Mouse (Mus musculus) lung, embryonic 16.5 days (tissue): ENCODE measurements around the gene Psmc3ip. TPM values are rescaled to one million over a fixed set of nuclear protein-coding genes. Genes with fewer than 3 reads are reported as not detected.
A peak's percentile ranks its signal among the peaks of the same experiment; 100 is the strongest.

Experiments used
- ATAC-seq: fragments of 200-750 bp; cut with Nextera tagmentation; 2 replicates; pipeline ENCODE4 v1.8.0; 2017; ENCODE audit warnings: low read depth, mild to moderate bottlenecking, moderate library complexity
- H3K27ac ChIP-seq: fragments of 300-500 bp; sonication (generic); 2 replicates; pipeline ENCODE4 v1.5.1; 2014; ENCODE audit warnings: mild to moderate bottlenecking, control low read depth, low read length
- H3K27me3 ChIP-seq: fragments of 300-500 bp; sonication (generic); 2 replicates; pipeline ENCODE4 v1.6.1; 2014; ENCODE audit warnings: low read depth, low read length, mixed read lengths; ENCODE audit not compliant: control insufficient read depth, insufficient read depth
- H3K36me3 ChIP-seq: fragments of 300-500 bp; sonication (generic); 2 replicates; pipeline ENCODE4 v1.6.1; 2014; ENCODE audit warnings: low read length; ENCODE audit not compliant: control insufficient read depth, insufficient read depth
- H3K4me1 ChIP-seq: fragments of 300-500 bp; sonication (generic); replicated peaks from 2 replicates; pipeline ENCODE4 v1.6.1; 2014; ENCODE audit warnings: low read length, mixed read lengths; ENCODE audit not compliant: control insufficient read depth, insufficient read depth
- H3K4me2 ChIP-seq: fragments of 300-500 bp; sonication (generic); 2 replicates; pipeline ENCODE4 v1.6.1; 2014; ENCODE audit warnings: low read depth, low read length, control low read depth
- H3K4me3 ChIP-seq: fragments of 300-500 bp; sonication (generic); 2 replicates; pipeline ENCODE4 v1.5.1; 2014; ENCODE audit warnings: mild to moderate bottlenecking, low read length, control low read depth
- H3K9ac ChIP-seq: fragments of 300-500 bp; sonication (generic); 2 replicates; pipeline ENCODE4 v1.6.1; 2014; ENCODE audit warnings: low read length, control low read depth
- H3K9me3 ChIP-seq: fragments of 300-500 bp; sonication (generic); 2 replicates; pipeline ENCODE4 v1.6.1; 2016; ENCODE audit warnings: low read length; ENCODE audit not compliant: control insufficient read depth
- WGBS: fragments of 180-500 bp; shearing (Covaris S2); extraction: QIAGEN DNeasy Blood & Tissue Kit; methylation state at CpG from one replicate; pipeline ENCODE4 v1.1.7; 2014; 5-methylcytosine and 5-hydroxymethylcytosine counted together
- polyA plus RNA-seq: library from polyadenylated mRNA; unstranded; fragments of >200 nt; fragmentation: Nextera tagmentation; extraction: Ambion mirVana; gene quantifications from 2 replicates; pipeline ENCODE4 v1.2.1, GENCODE M21; 2015

The Psmc3ip gene
- 29.3 and 32.3 TPM in 2 replicates for polyA plus RNA-seq

GRCm38 (mm10) chr11:101095314-101096024, at the start of gene Psmc3ip:
TSS of gene Psmc3ip (minus strand) at chr11:101095436.
- H3K36me3 ChIP-seq = peaks cover 46% of the 10 kb centered on the region
- peak within 1 kb of the TSS; percentile 89 for H3K4me2 ChIP-seq
- under 1% methylated on average over 43 of the region's 43 CpGs for WGBS
- H3K9me3 ChIP-seq = no peaks in the 10 kb centered on the region
- H3K27ac ChIP-seq = peak within 1 kb of the TSS; percentile 95
- peak; percentile 98 for ATAC-seq
- peaks cover 11% of the 10 kb centered on the region; the same call in 1 of the 2 replicates for H3K4me1 ChIP-seq
- peak within 1 kb of the TSS; percentile 85 for H3K4me3 ChIP-seq
- peak within 1 kb of the TSS; percentile 82 for H3K9ac ChIP-seq
- H3K27me3 ChIP-seq = no peaks in the 10 kb centered on the region

GRCm38 (mm10) chr11:101143338-101144225, 48.3 kb upstream of the Psmc3ip start:
- peak; percentile 49; the same call in 1 of the 2 replicates for ATAC-seq
- H3K9me3 ChIP-seq = no peaks in the 10 kb centered on the region
- no peaks in the 10 kb centered on the region for H3K36me3 ChIP-seq
- H3K4me1 ChIP-seq = peaks cover 7% of the 10 kb centered on the region
- peak overlapping the region; percentile 52 for H3K9ac ChIP-seq
- no peak overlapping the region for H3K27ac ChIP-seq
- H3K4me3 ChIP-seq = peak overlapping the region; percentile 37
- H3K4me2 ChIP-seq = peak overlapping the region; percentile 59
- WGBS = 22% methylated on average over 19 of the region's 19 CpGs
- no peaks in the 10 kb centered on the region for H3K27me3 ChIP-seq

DNA sequence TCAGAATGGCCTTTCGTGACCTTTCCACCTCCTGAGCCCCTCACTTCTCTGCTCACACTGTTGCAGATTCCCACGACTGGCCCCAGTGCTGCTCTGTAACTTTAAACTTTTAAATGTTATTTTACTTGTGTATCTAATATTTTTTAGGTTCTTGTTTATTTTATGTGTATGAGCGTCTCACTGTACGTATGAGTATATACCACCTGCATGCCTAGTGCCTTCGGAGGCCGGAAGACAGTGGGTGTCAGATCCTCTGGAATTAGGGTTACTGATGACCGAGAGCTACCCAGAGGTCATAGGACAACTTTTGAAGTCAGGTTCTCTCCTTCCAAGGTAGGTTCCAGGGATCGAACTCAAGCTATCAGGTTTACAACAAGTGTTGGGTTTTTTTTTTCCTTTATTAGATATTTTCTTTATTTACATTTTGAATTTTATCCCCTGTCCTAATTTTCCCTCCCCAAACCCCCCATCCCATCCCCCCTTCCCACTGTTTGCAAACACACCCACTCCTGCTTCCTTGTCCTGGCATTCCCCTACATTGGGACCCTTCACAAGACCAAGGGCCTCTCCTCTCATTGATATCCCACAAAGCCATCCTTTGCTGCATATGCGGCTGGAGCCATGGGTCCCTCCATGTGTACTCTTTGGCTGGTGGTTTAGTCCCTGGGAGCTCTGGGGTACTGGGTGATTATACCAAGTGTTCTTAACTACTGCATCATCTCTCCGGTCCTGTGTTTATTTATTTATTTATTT, 47.2 kb upstream of the Psmc3ip start:
- Histone ChIP-seq H3K4me3 (no peak overlapping the region), H3K27ac (no peak overlapping the region), H3K9me3 (no peaks in the 10 kb centered on the region), H3K27me3 (no peaks in the 10 kb centered on the region), H3K9ac (no peak overlapping the region), H3K36me3 (no peaks in the 10 kb centered on the region), H3K4me1 (peaks cover 7% of the 10 kb centered on the region), H3K4me2 (no peak overlapping the region)
- ATAC-seq = no peak
- 80% methylated on average over 10 of the region's 10 CpGs for WGBS

DNA sequence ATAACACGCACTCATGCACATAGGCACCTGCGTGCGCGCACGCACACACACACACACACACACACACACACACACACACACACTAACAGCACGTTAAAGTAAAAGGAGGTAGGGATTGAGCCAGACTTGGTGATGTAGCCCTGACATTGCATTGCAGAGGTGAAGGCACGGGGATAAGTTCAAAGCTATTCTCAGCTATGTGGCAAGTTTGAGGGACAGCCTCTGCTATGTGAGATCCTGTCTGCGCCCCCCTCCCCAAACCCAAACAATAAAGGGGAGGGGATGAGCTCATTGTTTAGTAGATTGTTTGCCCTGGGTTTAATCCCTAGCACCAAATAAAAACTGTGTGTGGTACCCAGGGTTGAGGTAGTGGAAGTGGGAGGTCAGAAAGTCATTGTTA, 45.9 kb upstream of the Psmc3ip start:
- no peak overlapping the region for H3K4me2 ChIP-seq
- H3K9me3 ChIP-seq = no peaks in the 10 kb centered on the region
- WGBS = 67% methylated on average over 8 of the region's 8 CpGs
- no peak overlapping the region for H3K9ac ChIP-seq
- ATAC-seq = no peak
- no peaks in the 10 kb centered on the region for H3K36me3 ChIP-seq
- H3K4me1 ChIP-seq = peaks cover 7% of the 10 kb centered on the region
- no peak overlapping the region for H3K4me3 ChIP-seq
- H3K27me3 ChIP-seq = no peaks in the 10 kb centered on the region
- H3K27ac ChIP-seq = no peak overlapping the region

DNA sequence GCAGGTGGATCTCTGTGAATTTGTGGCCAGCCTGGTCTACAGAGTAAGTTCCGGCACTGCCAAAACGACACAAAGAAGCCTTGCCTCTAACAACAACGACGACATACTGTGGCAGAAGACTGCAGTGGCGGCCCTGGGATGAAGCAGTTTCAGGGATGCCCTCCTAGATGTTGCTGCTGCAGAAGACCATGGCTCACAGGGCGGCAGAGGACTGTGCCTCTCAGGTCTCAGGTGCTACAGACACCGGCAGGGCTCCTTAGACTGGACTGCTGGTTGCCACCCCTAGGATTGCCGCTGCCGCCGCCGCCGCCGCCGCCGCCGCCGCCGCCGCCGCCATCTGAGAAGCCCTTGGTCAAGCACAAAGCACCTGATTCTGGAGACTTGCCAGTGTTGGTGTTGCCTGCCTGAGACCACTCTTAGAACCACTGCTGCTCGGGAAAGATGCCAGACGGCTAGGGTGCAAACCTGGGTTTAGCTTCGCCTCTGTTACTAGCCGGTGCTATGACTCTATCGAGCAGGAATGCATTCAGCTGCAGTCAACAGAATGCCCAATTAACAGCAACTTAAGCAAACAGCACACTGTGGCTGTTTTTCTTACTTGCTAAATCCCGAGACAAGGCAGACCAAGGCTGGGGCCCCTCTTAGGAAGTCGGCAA, 45.1 kb upstream of the Psmc3ip start:
- 18% methylated on average over 27 of the region's 27 CpGs for WGBS
- Histone ChIP-seq H3K4me2 (peak overlapping the region; percentile 55), H3K9ac (peak overlapping the region; percentile 42), H3K9me3 (no peaks in the 10 kb centered on the region), H3K36me3 (no peaks in the 10 kb centered on the region), H3K4me3 (peak overlapping the region; percentile 30), H3K27me3 (no peaks in the 10 kb centered on the region), H3K27ac (peak overlapping the region; percentile 7; the same call in 1 of the 2 replicates), H3K4me1 (peaks cover 7% of the 10 kb centered on the region)
- ATAC-seq = peak; percentile 66

- 17% methylated on average over 15 of the region's 15 CpGs for WGBS
- no peak overlapping the region for H3K9ac ChIP-seq
- ATAC-seq = peak; percentile 44
- H3K4me2 ChIP-seq = peak overlapping the region; percentile 31
- peak overlapping the region; percentile 17 for H3K4me3 ChIP-seq
- no peaks in the 10 kb centered on the region for H3K9me3 ChIP-seq
- no peak overlapping the region for H3K27ac ChIP-seq
- no peaks in the 10 kb centered on the region for H3K27me3 ChIP-seq
- H3K4me1 ChIP-seq = peaks cover 3% of the 10 kb centered on the region
- H3K36me3 ChIP-seq = no peaks in the 10 kb centered on the region
Observed at GRCm38 (mm10) chr11:101138536-101139181, 43.4 kb upstream of the Psmc3ip start.

- no peaks in the 10 kb centered on the region for H3K9me3 ChIP-seq
- no peak for ATAC-seq
- H3K4me2 ChIP-seq = no peak overlapping the region
- no peaks in the 10 kb centered on the region for H3K27me3 ChIP-seq
- H3K4me1 ChIP-seq = 0 out of 2 replicates have a peak, but pooled peaks cover 2% of the 10 kb centered on the region
- no peak overlapping the region for H3K9ac ChIP-seq
- no peak overlapping the region for H3K27ac ChIP-seq
- no peaks in the 10 kb centered on the region for H3K36me3 ChIP-seq
- H3K4me3 ChIP-seq = no peak overlapping the region
- WGBS = 58% methylated on average over 7 of the region's 7 CpGs
Observed at GRCm38 (mm10) chr11:101137000-101137399, 41.8 kb upstream of the Psmc3ip start.

- Histone ChIP-seq H3K9ac (no peak overlapping the region), H3K4me3 (no peak overlapping the region), H3K9me3 (peaks cover 4% of the 10 kb centered on the region), H3K27ac (no peak overlapping the region), H3K4me2 (no peak overlapping the region), H3K4me1 (0 out of 2 replicates have a peak, but pooled peaks cover 4% of the 10 kb centered on the region), H3K27me3 (no peaks in the 10 kb centered on the region), H3K36me3 (no peaks in the 10 kb centered on the region)
- ATAC-seq = no peak
- WGBS = 66% methylated on average over 13 of the region's 13 CpGs
Observed at GRCm38 (mm10) chr11:101134217-101134865, 39.1 kb upstream of the Psmc3ip start.
